Mouse (Mus musculus) ES-Bruce4 (cell line): Measurements from ENCODE around the gene Mdm2. TPM values are rescaled to one million over a fixed set of nuclear protein-coding genes. Genes with fewer than 3 reads are reported as not detected.

Source experiments
- H3K27ac ChIP-seq: 2 replicates; pipeline ENCODE4 v1.5.1; 2012; ENCODE audit warnings: low read length, inconsistent platforms; ENCODE audit not compliant: insufficient read depth
- H3K27me3 ChIP-seq: 2 replicates; pipeline ENCODE4 v1.6.1; 2012; ENCODE audit warnings: mild to moderate bottlenecking, low read length, inconsistent platforms; ENCODE audit not compliant: control insufficient read depth, poor library complexity, insufficient read depth, severe bottlenecking
- H3K36me3 ChIP-seq: 2 replicates; pipeline ENCODE4 v1.6.1; 2012; ENCODE audit warnings: inconsistent platforms, mild to moderate bottlenecking, low read length, moderate library complexity; ENCODE audit not compliant: control insufficient read depth, poor library complexity, insufficient read depth, severe bottlenecking
- H3K4me1 ChIP-seq: one replicate; pipeline ENCODE4 v1.8.1; 2011; ENCODE audit warnings: low read length; ENCODE audit not compliant: control insufficient read depth, insufficient read depth
- H3K4me3 ChIP-seq: 2 replicates; pipeline ENCODE4 v1.5.1; 2011; ENCODE audit warnings: low read depth, mild to moderate bottlenecking, low read length
- H3K9ac ChIP-seq: 2 replicates; pipeline ENCODE4 v1.6.1; 2012; ENCODE audit warnings: low read depth, mild to moderate bottlenecking, inconsistent platforms; ENCODE audit not compliant: poor library complexity, severe bottlenecking
- H3K9me3 ChIP-seq: replicated peaks from 2 replicates; pipeline ENCODE4 v1.6.1; 2012; ENCODE audit warnings: mild to moderate bottlenecking, low read length, inconsistent platforms; ENCODE audit not compliant: control insufficient read depth, poor library complexity, insufficient read depth, severe bottlenecking
- CTCF ChIP-seq: IDR thresholded peaks from one replicate; pipeline ENCODE4 v1.8.1; 2011; ENCODE audit warnings: low read depth, low read length
- EP300 ChIP-seq: IDR thresholded peaks from 2 replicates; pipeline ENCODE4 v1.6.1; 2011; ENCODE audit warnings: low read depth, low read length; ENCODE audit not compliant: insufficient read depth
- POLR2A ChIP-seq: IDR thresholded peaks from one replicate; pipeline ENCODE4 v1.8.1; 2011; ENCODE audit warnings: low read length; ENCODE audit not compliant: insufficient read depth
- polyA plus RNA-seq: library from polyadenylated mRNA; stranded (reverse); fragments of >200 nt; gene quantifications from 2 replicates; pipeline ENCODE4 v1.2.4, GENCODE M21; 2011; ENCODE audit warnings: low read depth; ENCODE audit not compliant: missing spikeins, insufficient read depth, insufficient read length

Mdm2 gene
- polyA plus RNA-seq, 1 experiment = 325 TPM

GRCm38 (mm10) chr10:117687577-117687976, 23.0 kb downstream of the Mdm2 start:
- TF ChIP-seq EP300 = no peak
- no peak for TF ChIP-seq CTCF
- no peak for TF ChIP-seq POLR2A
- Histone ChIP-seq H3K4me1 (no peaks in the 10 kb centered on the region), H3K9me3 (no peaks in the 10 kb centered on the region), H3K4me3 (no peak overlapping the region), H3K9ac (no peak overlapping the region), H3K27me3 (no peaks in the 10 kb centered on the region), H3K27ac (no peak overlapping the region), H3K36me3 (peaks cover 32% of the 10 kb centered on the region)

- Histone ChIP-seq H3K36me3 (peaks cover 27% of the 10 kb centered on the region), H3K27ac (no peak overlapping the region), H3K4me3 (no peak overlapping the region), H3K9me3 (no peaks in the 10 kb centered on the region), H3K9ac (no peak overlapping the region), H3K27me3 (no peaks in the 10 kb centered on the region), H3K4me1 (no peaks in the 10 kb centered on the region)
- TF ChIP-seq EP300 (no peak), POLR2A (no peak), CTCF (no peak)
These were observed 23.5 kb downstream of the Mdm2 start for GRCm38 (mm10) chr10:117687018-117687417.

GRCm38 (mm10) chr10:117685849-117686591, 24.5 kb downstream of the Mdm2 start:
- Histone ChIP-seq H3K9ac (no peak overlapping the region), H3K27ac (no peak overlapping the region), H3K4me1 (no peaks in the 10 kb centered on the region), H3K36me3 (peaks cover 19% of the 10 kb centered on the region), H3K4me3 (no peak overlapping the region), H3K9me3 (no peaks in the 10 kb centered on the region), H3K27me3 (no peaks in the 10 kb centered on the region)
- TF ChIP-seq CTCF (no peak), POLR2A (no peak), EP300 (no peak)

- Histone ChIP-seq H3K36me3 (peaks cover 12% of the 10 kb centered on the region), H3K9me3 (no peaks in the 10 kb centered on the region)
- no peak for TF ChIP-seq POLR2A
- no peak for TF ChIP-seq CTCF
- TF ChIP-seq EP300 = no peak
These were observed 25.2 kb downstream of the Mdm2 start for GRCm38 (mm10) chr10:117685171-117685848.

GRCm38 (mm10) chr10:117684298-117685170, 26.0 kb downstream of the Mdm2 start:
- Histone ChIP-seq H3K4me3 (no peak overlapping the region), H3K36me3 (peaks cover 5% of the 10 kb centered on the region), H3K4me1 (no peaks in the 10 kb centered on the region), H3K27me3 (no peaks in the 10 kb centered on the region), H3K9me3 (no peaks in the 10 kb centered on the region), H3K27ac (no peak overlapping the region), H3K9ac (no peak overlapping the region)
- TF ChIP-seq CTCF = no peak
- no peak for TF ChIP-seq EP300
- TF ChIP-seq POLR2A = no peak

More at GRCm38 (mm10) chr10:117685171-117685848, 25.2 kb downstream of the Mdm2 start:
- Histone ChIP-seq H3K4me1 (no peaks in the 10 kb centered on the region), H3K27me3 (no peaks in the 10 kb centered on the region), H3K4me3 (no peak overlapping the region), H3K9ac (no peak overlapping the region), H3K27ac (no peak overlapping the region)
